Mouse (Mus musculus) kidney, postnatal 25 days (tissue): ENCODE results near the gene Sspo.

Experiments used
- DNase-seq, 2 experiments: peaks; one replicate each; pipeline ENCODE4 v3.0.0; 2021; ENCODE audit warnings: mixed read lengths in 2 of 2

Sspo gene

DNA sequence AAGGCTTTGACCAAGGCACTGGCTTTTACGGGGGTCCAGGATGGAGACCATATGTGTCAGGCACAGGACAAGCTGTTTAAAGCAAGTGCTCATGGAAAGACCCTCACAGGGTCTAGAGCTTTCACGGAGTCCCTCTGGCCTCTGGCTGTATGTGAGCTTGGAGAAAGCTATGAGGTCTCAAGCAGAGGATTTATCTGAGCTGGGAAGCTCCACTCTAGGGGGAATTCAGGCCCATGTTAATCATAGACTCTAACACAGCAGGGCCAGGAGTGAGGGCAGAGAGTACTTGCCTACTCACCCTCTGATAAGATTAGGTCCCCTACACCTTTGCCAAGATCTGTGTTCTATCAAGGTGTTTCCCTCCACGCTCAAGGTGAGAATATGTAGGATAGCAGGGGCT is 94.6 kb downstream of the Sspo start:
- DNase-seq = no peak

DNA sequence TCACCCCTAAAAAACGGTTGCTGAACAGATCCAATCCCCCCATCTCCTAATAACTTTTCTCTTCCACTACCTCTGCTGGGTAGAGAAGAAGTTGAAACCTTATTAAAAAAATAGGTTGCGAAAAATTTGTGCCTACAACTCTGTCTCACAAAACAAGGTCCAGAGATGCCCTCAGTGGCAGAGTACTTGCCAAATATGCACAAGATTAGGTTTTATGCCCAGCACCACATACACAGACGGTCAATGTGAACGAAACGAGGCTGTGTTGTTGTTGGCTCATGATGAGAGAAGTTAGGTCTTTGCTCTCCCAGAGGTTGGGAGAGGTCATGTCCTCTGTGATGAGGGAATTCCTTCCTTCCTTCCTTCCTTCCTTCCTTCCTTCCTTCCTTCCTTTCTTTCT is 97.2 kb downstream of the Sspo start:
- no peak for DNase-seq

DNA sequence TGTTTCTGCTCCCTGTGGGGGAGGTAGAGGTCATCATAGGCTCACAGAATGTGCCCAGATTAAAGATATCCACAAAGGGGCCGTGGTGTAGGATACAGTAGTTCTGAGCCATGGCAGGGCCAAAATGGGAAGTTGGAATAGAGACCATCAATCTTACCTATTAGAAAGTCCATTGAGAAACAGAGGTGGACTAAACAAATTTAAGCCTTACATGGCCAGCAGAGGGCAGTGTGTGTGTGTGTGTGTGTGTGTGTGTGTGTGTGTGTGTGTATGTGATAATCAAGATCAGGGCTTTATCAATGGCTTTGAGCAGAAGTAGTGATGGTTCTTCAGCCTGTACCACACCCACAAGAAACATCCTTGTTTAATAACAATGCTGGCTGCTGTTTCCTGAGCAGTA is 98.2 kb downstream of the Sspo start:
- peak; percentile 58 to 80 for DNase-seq

DNA sequence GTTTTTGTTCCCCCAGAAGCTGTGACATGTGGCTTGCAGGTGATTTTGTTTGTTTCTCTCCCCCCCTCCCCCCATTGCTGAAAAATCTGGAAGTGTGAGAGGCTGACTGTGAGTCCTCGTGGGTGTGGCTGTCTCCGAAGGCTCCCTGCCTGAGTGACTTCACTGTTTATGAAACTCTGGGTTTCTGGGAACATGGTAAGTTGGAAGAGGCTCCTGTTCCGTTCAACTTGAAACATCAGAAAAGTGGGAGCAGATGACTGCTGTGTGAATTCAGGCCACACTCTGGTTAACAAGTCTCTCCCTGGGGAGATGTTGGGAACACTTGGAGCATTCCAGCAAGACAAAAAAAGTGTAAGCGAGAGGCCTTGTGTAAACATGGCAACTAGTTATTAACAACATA is 98.8 kb downstream of the Sspo start:
- DNase-seq = peak in 1 of 2 experiments; percentile 27

DNA sequence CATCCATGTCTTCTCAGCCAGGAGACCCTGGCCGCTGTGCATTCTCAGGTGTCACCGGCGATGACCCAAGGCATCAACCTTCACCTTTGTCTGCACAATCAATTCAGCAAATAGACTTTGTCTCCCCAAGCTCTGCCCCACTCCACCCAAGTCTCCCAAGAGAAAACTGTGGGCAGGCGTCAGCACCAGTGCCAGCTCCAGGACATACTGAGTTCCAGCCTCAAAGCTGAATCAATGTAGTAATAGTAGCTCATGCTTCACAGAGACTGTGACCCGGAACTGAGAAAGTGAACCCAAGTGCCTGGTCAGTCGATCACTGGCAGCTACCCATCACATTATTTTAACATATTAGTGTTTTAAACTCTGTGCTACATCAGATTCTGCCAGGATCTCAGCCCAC is 100.3 kb downstream of the Sspo start:
- peak in 1 of 2 experiments; percentile 33 for DNase-seq
